Mouse (Mus musculus): ENCODE data around the gene Uhrf1. TPM values are rescaled to one million over a fixed set of nuclear protein-coding genes. Genes with fewer than 3 reads are reported as not detected.

The Uhrf1 gene
- total RNA-seq, 1 experiment = 238 TPM

GRCm38 (mm10) chr17:56331256-56331655 is 28.1 kb downstream of the Uhrf1 start:
- in situ Hi-C loops (cut with MboI; ENCODE audit: low sequenced_read_pairs in 2 of 2, unreplicated experiment in 2 of 2) = no loop called here
- H3K9me3 ChIP-seq (ENCODE audit: control insufficient read depth, insufficient read depth, low read depth, low read length) = no peaks in the 10 kb centered on the region

GRCm38 (mm10) chr17:56332987-56333386 is 29.9 kb downstream of the Uhrf1 start:
- no peak overlapping the region for H3K27ac ChIP-seq (ENCODE audit: insufficient read depth, low read depth, low read length, poor library complexity, severe bottlenecking)
- no peak overlapping the region for H3K4me3 ChIP-seq (ENCODE audit: insufficient read depth in 1 of 2, low read depth in 1 of 2, low read length in 2 of 2, poor library complexity in 1 of 2, severe bottlenecking in 1 of 2)
- no peaks in the 10 kb centered on the region for H3K36me3 ChIP-seq (ENCODE audit: control insufficient read depth, insufficient read depth, low read length, poor library complexity, severe bottlenecking)
- no peak overlapping the region for H3K9ac ChIP-seq (ENCODE audit: insufficient read depth, low read depth, low read length, poor library complexity, severe bottlenecking)
- in situ Hi-C loops (cut with MboI; ENCODE audit: low sequenced_read_pairs in 2 of 2, unreplicated experiment in 2 of 2) = no loop called here
- TF ChIP-seq HCFC1 (IDR thresholded peaks at IDR 0.05; ENCODE audit: borderline replicate concordance, insufficient read depth, low read length) = no peak
- no peak for TF ChIP-seq CHD2 (IDR thresholded peaks at IDR 0.05; ENCODE audit: low read depth, low read length)
- TF ChIP-seq ZC3H11A (IDR thresholded peaks at IDR 0.05; ENCODE audit: borderline replicate concordance, low read depth, low read length) = no peak
- TF ChIP-seq MAFK (IDR thresholded peaks at IDR 0.05; ENCODE audit: insufficient read depth, low read depth, low read length) = no peak
- TF ChIP-seq ZNF384 (IDR thresholded peaks at IDR 0.05; ENCODE audit: low read depth, low read length) = no peak
- peaks cover 0 to 4% of the 10 kb centered on the region in 2 experiments; a peak in 1 of 4 replicates for H3K4me1 ChIP-seq (ENCODE audit: control insufficient read depth in 2 of 2, insufficient read depth in 2 of 2, low read length in 2 of 2, poor library complexity in 1 of 2)
- H3K9me3 ChIP-seq (ENCODE audit: control insufficient read depth, insufficient read depth, low read depth, low read length) = no peaks in the 10 kb centered on the region
- no peak for DNase-seq (ENCODE audit: low read depth, low spot score)

More at GRCm38 (mm10) chr17:56331256-56331655, 28.1 kb downstream of the Uhrf1 start:
- no peak for DNase-seq (ENCODE audit: low read depth, low spot score)
- H3K36me3 ChIP-seq (ENCODE audit: control insufficient read depth, insufficient read depth, low read length, poor library complexity, severe bottlenecking) = no peaks in the 10 kb centered on the region
- H3K4me1 ChIP-seq (ENCODE audit: control insufficient read depth in 2 of 2, insufficient read depth in 2 of 2, low read length in 2 of 2, poor library complexity in 1 of 2) = peaks cover 1 to 8% of the 10 kb centered on the region in 2 experiments; a peak in 2 of 4 replicates
- H3K27ac ChIP-seq (ENCODE audit: insufficient read depth, low read depth, low read length, poor library complexity, severe bottlenecking) = no peak overlapping the region
- H3K9ac ChIP-seq (ENCODE audit: insufficient read depth, low read depth, low read length, poor library complexity, severe bottlenecking) = no peak overlapping the region
- no peak overlapping the region for H3K4me3 ChIP-seq (ENCODE audit: insufficient read depth in 1 of 2, low read depth in 1 of 2, low read length in 2 of 2, poor library complexity in 1 of 2, severe bottlenecking in 1 of 2)
- TF ChIP-seq ZNF384 (IDR thresholded peaks at IDR 0.05; ENCODE audit: low read depth, low read length) (no peak), MAFK (IDR thresholded peaks at IDR 0.05; ENCODE audit: insufficient read depth, low read depth, low read length) (no peak), CHD2 (IDR thresholded peaks at IDR 0.05; ENCODE audit: low read depth, low read length) (no peak), HCFC1 (IDR thresholded peaks at IDR 0.05; ENCODE audit: borderline replicate concordance, insufficient read depth, low read length) (no peak), ZC3H11A (IDR thresholded peaks at IDR 0.05; ENCODE audit: borderline replicate concordance, low read depth, low read length) (no peak)

- Histone ChIP-seq H3K9ac (ENCODE audit: insufficient read depth, low read depth, low read length, poor library complexity, severe bottlenecking) (no peak overlapping the region), H3K9me3 (ENCODE audit: control insufficient read depth, insufficient read depth, low read depth, low read length) (no peaks in the 10 kb centered on the region), H3K36me3 (ENCODE audit: control insufficient read depth, insufficient read depth, low read length, poor library complexity, severe bottlenecking) (no peaks in the 10 kb centered on the region), H3K4me1 (ENCODE audit: control insufficient read depth in 2 of 2, insufficient read depth in 2 of 2, low read length in 2 of 2, poor library complexity in 1 of 2) (no peaks in the 10 kb centered on the region), H3K27ac (ENCODE audit: insufficient read depth, low read depth, low read length, poor library complexity, severe bottlenecking) (no peak overlapping the region), H3K4me3 (ENCODE audit: insufficient read depth in 1 of 2, low read depth in 1 of 2, low read length in 2 of 2, poor library complexity in 1 of 2, severe bottlenecking in 1 of 2) (no peak overlapping the region)
- no peak for TF ChIP-seq HCFC1 (IDR thresholded peaks at IDR 0.05; ENCODE audit: borderline replicate concordance, insufficient read depth, low read length)
- no peak for TF ChIP-seq MAFK (IDR thresholded peaks at IDR 0.05; ENCODE audit: insufficient read depth, low read depth, low read length)
- no peak for TF ChIP-seq ZNF384 (IDR thresholded peaks at IDR 0.05; ENCODE audit: low read depth, low read length)
- TF ChIP-seq CHD2 (IDR thresholded peaks at IDR 0.05; ENCODE audit: low read depth, low read length) = no peak
- no peak for TF ChIP-seq ZC3H11A (IDR thresholded peaks at IDR 0.05; ENCODE audit: borderline replicate concordance, low read depth, low read length)
- DNase-seq (ENCODE audit: low read depth, low spot score) = no peak
- in situ Hi-C loops (cut with MboI; ENCODE audit: low sequenced_read_pairs in 2 of 2, unreplicated experiment in 2 of 2) = no loop called here
Observed at GRCm38 (mm10) chr17:56337190-56337589, 34.1 kb downstream of the Uhrf1 start.

- in situ Hi-C loops (cut with MboI; ENCODE audit: low sequenced_read_pairs in 2 of 2, unreplicated experiment in 2 of 2) = no loop called here
- Histone ChIP-seq H3K4me1 (ENCODE audit: control insufficient read depth in 2 of 2, insufficient read depth in 2 of 2, low read length in 2 of 2, poor library complexity in 1 of 2) (no peaks in the 10 kb centered on the region), H3K4me3 (ENCODE audit: insufficient read depth in 1 of 2, low read depth in 1 of 2, low read length in 2 of 2, poor library complexity in 1 of 2, severe bottlenecking in 1 of 2) (no peak overlapping the region), H3K27ac (ENCODE audit: insufficient read depth, low read depth, low read length, poor library complexity, severe bottlenecking) (no peak overlapping the region), H3K36me3 (ENCODE audit: control insufficient read depth, insufficient read depth, low read length, poor library complexity, severe bottlenecking) (no peaks in the 10 kb centered on the region), H3K9ac (ENCODE audit: insufficient read depth, low read depth, low read length, poor library complexity, severe bottlenecking) (no peak overlapping the region), H3K9me3 (ENCODE audit: control insufficient read depth, insufficient read depth, low read depth, low read length) (no peaks in the 10 kb centered on the region)
- TF ChIP-seq ZC3H11A (IDR thresholded peaks at IDR 0.05; ENCODE audit: borderline replicate concordance, low read depth, low read length) (no peak), ZNF384 (IDR thresholded peaks at IDR 0.05; ENCODE audit: low read depth, low read length) (no peak), HCFC1 (IDR thresholded peaks at IDR 0.05; ENCODE audit: borderline replicate concordance, insufficient read depth, low read length) (no peak)
- no peak for DNase-seq (ENCODE audit: low read depth, low spot score)
Observed at GRCm38 (mm10) chr17:56337791-56338190, 34.7 kb downstream of the Uhrf1 start.

GRCm38 (mm10) chr17:56338909-56339308 is 35.8 kb downstream of the Uhrf1 start:
- in situ Hi-C loops (cut with MboI; ENCODE audit: low sequenced_read_pairs in 2 of 2, unreplicated experiment in 2 of 2) = no loop called here
- no peaks in the 10 kb centered on the region for H3K36me3 ChIP-seq (ENCODE audit: control insufficient read depth, insufficient read depth, low read length, poor library complexity, severe bottlenecking)
- H3K4me1 ChIP-seq (ENCODE audit: control insufficient read depth in 2 of 2, insufficient read depth in 2 of 2, low read length in 2 of 2, poor library complexity in 1 of 2) = no peaks in the 10 kb centered on the region
- TF ChIP-seq MAFK (IDR thresholded peaks at IDR 0.05; ENCODE audit: insufficient read depth, low read depth, low read length) = no peak
- TF ChIP-seq HCFC1 (IDR thresholded peaks at IDR 0.05; ENCODE audit: borderline replicate concordance, insufficient read depth, low read length) = no peak
- TF ChIP-seq ZC3H11A (IDR thresholded peaks at IDR 0.05; ENCODE audit: borderline replicate concordance, low read depth, low read length) = no peak
- no peak for TF ChIP-seq CHD2 (IDR thresholded peaks at IDR 0.05; ENCODE audit: low read depth, low read length)
- no peak for TF ChIP-seq ZNF384 (IDR thresholded peaks at IDR 0.05; ENCODE audit: low read depth, low read length)
- DNase-seq (ENCODE audit: low read depth, low spot score) = no peak
- H3K27ac ChIP-seq (ENCODE audit: insufficient read depth, low read depth, low read length, poor library complexity, severe bottlenecking) = no peak overlapping the region
- H3K9me3 ChIP-seq (ENCODE audit: control insufficient read depth, insufficient read depth, low read depth, low read length) = no peaks in the 10 kb centered on the region
- H3K9ac ChIP-seq (ENCODE audit: insufficient read depth, low read depth, low read length, poor library complexity, severe bottlenecking) = no peak overlapping the region
- H3K4me3 ChIP-seq (ENCODE audit: insufficient read depth in 1 of 2, low read depth in 1 of 2, low read length in 2 of 2, poor library complexity in 1 of 2, severe bottlenecking in 1 of 2) = no peak overlapping the region

All from ES-E14 (cell line).